Mouse (Mus musculus) stomach, embryonic 15.5 days (tissue): ENCODE measurements around the gene Slc2a9. TPM values are rescaled to one million over a fixed set of nuclear protein-coding genes. Genes with fewer than 3 reads are reported as not detected.
A peak's percentile ranks its signal among the peaks of the same experiment; 100 is the strongest.

ENCODE experiments used
- ATAC-seq: fragments of 200-750 bp; cut with Nextera tagmentation; 2 replicates; pipeline ENCODE4 v1.8.0; 2017; ENCODE audit warnings: low read depth, moderate number of reproducible peaks, moderate TSS enrichment; ENCODE audit not compliant: insufficient read depth, low FRiP score
- H3K27ac ChIP-seq: fragments of 300-500 bp; sonication (generic); 2 replicates; pipeline ENCODE4 v1.5.1; 2015; ENCODE audit warnings: mild to moderate bottlenecking, inconsistent platforms
- H3K27me3 ChIP-seq: fragments of 300-500 bp; sonication (generic); replicated peaks from 2 replicates; pipeline ENCODE4 v1.6.1; 2015; ENCODE audit warnings: inconsistent platforms
- H3K36me3 ChIP-seq: fragments of 300-500 bp; sonication (generic); 2 replicates; pipeline ENCODE4 v1.6.1; 2015; ENCODE audit warnings: inconsistent platforms
- H3K4me1 ChIP-seq: fragments of 300-500 bp; sonication (generic); 2 replicates; pipeline ENCODE4 v1.6.1; 2015; ENCODE audit warnings: inconsistent platforms
- H3K4me2 ChIP-seq: fragments of 300-500 bp; sonication (generic); 2 replicates; pipeline ENCODE4 v1.6.1; 2015; ENCODE audit warnings: mild to moderate bottlenecking, inconsistent platforms
- H3K4me3 ChIP-seq: fragments of 300-500 bp; sonication (generic); replicated peaks from 2 replicates; pipeline ENCODE4 v1.5.1; 2015; ENCODE audit warnings: inconsistent platforms
- H3K9ac ChIP-seq: fragments of 300-500 bp; sonication (generic); 2 replicates; pipeline ENCODE4 v1.6.1; 2015; ENCODE audit warnings: inconsistent platforms
- H3K9me3 ChIP-seq: fragments of 300-500 bp; sonication (generic); 2 replicates; pipeline ENCODE4 v1.6.1; 2016; ENCODE audit warnings: inconsistent platforms
- WGBS: fragments of 180-500 bp; shearing (Covaris S2); methylation state at CpG from one replicate; pipeline ENCODE4 v1.1.7; 2015; 5-methylcytosine and 5-hydroxymethylcytosine counted together
- polyA plus RNA-seq: library from polyadenylated mRNA; unstranded; fragments of >200 nt; fragmentation: Nextera tagmentation; extraction: Ambion mirVana; gene quantifications from 2 replicates; pipeline ENCODE4 v1.2.1, GENCODE M21; 2015

The Slc2a9 gene
- 0.86 and 1.6 TPM in 2 replicates for polyA plus RNA-seq

GRCm38 (mm10) chr5:38502992-38503391, at the start of gene Slc2a9:
Gene Slc2a9 (minus strand): TSS chr5:38503143.
- H3K27me3 ChIP-seq: no peaks in the 10 kb centered on the region
- ATAC-seq: no peak
- H3K27ac ChIP-seq: no peak within 1 kb of the TSS
- H3K9ac ChIP-seq: no peak within 1 kb of the TSS
- H3K36me3 ChIP-seq: no peaks in the 10 kb centered on the region
- H3K4me3 ChIP-seq: no peak within 1 kb of the TSS
- 88% methylated on average over 4 of the region's 4 CpGs for WGBS
- no peaks in the 10 kb centered on the region for H3K4me1 ChIP-seq
- H3K9me3 ChIP-seq: no peaks in the 10 kb centered on the region
- no peak within 1 kb of the TSS for H3K4me2 ChIP-seq

DNA sequence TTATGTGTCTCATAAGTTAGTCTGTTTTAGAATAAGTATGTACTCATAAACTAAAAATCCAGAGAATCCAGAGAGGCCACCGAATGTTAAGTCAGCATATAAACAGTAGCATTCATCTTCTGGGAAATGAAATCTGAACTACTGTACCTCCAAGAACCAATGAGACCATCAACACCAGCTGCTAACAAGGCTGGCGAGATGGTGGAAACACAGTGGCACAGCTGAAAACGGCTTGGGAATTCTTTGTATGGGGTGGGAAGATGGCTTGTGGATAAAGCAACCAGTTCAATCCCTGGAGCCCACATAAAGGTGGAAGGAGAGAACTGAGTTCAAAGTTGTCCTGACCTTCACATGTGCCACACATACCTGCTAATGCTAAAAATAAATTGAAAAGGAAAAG, 49.7 kb upstream of the Slc2a9 start:
- no peaks in the 10 kb centered on the region for H3K9me3 ChIP-seq
- H3K9ac ChIP-seq: no peak overlapping the region
- no peaks in the 10 kb centered on the region for H3K27me3 ChIP-seq
- no peak for ATAC-seq
- peaks cover 25% of the 10 kb centered on the region for H3K4me1 ChIP-seq
- H3K36me3 ChIP-seq: peaks cover 23% of the 10 kb centered on the region; the same call in 1 of the 2 replicates
- no peak overlapping the region for H3K27ac ChIP-seq
- WGBS: 56% methylated on average over 3 of the region's 3 CpGs
- no peak overlapping the region for H3K4me3 ChIP-seq
- H3K4me2 ChIP-seq: no peak overlapping the region

GRCm38 (mm10) chr5:38550221-38550768, 47.4 kb upstream of the Slc2a9 start:
- WGBS: 63% methylated on average over 1 of the region's 1 CpGs
- ATAC-seq: no peak
- H3K27me3 ChIP-seq: no peaks in the 10 kb centered on the region
- no peak overlapping the region for H3K9ac ChIP-seq
- peaks cover 25% of the 10 kb centered on the region for H3K4me1 ChIP-seq
- H3K36me3 ChIP-seq: peaks cover 44% of the 10 kb centered on the region
- peak overlapping the region; percentile 84 for H3K27ac ChIP-seq
- H3K4me3 ChIP-seq: no peak overlapping the region
- no peaks in the 10 kb centered on the region for H3K9me3 ChIP-seq
- no peak overlapping the region for H3K4me2 ChIP-seq

DNA sequence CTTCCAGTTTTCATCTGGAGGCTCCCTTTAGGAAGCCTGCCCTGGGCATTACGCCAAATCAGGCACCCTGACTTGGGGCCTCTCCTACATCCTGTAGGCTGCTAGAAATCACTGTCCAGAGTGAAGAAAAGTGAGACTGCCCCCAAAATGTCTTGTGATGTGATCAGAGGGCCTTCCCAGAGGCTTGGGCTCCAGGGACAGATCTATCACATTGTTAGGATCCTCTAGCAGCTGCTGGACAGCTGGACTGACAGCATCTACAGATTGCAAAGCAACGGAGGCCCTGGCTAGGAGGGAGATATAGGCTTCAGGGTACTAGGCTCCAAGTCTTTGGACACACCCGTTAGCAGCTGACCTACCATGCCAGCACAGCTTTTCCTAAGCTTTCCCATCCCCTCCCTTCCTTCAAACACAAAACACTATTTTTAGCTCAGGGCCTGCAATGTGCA, 46.5 kb upstream of the Slc2a9 start:
- Histone ChIP-seq H3K4me1 (peaks cover 23% of the 10 kb centered on the region), H3K27me3 (no peaks in the 10 kb centered on the region), H3K9me3 (no peaks in the 10 kb centered on the region), H3K4me2 (no peak overlapping the region), H3K9ac (no peak overlapping the region), H3K27ac (peak overlapping the region; percentile 84), H3K36me3 (peaks cover 47% of the 10 kb centered on the region), H3K4me3 (no peak overlapping the region)
- peak; percentile 75; the same call in 1 of the 2 replicates for ATAC-seq
- 38% methylated on average over 3 of the region's 3 CpGs for WGBS

GRCm38 (mm10) chr5:38547375-38547774, 44.4 kb upstream of the Slc2a9 start:
- no peak for ATAC-seq
- no peak overlapping the region for H3K27ac ChIP-seq
- H3K27me3 ChIP-seq: no peaks in the 10 kb centered on the region
- WGBS: 53% methylated on average over 6 of the region's 6 CpGs
- no peak overlapping the region for H3K4me2 ChIP-seq
- H3K36me3 ChIP-seq: peaks cover 64% of the 10 kb centered on the region
- H3K9me3 ChIP-seq: no peaks in the 10 kb centered on the region
- peaks cover 15% of the 10 kb centered on the region for H3K4me1 ChIP-seq
- H3K9ac ChIP-seq: no peak overlapping the region
- no peak overlapping the region for H3K4me3 ChIP-seq

- Histone ChIP-seq H3K4me2 (no peak overlapping the region), H3K36me3 (peaks cover 85% of the 10 kb centered on the region), H3K9me3 (no peaks in the 10 kb centered on the region), H3K27me3 (no peaks in the 10 kb centered on the region), H3K4me3 (no peak overlapping the region), H3K27ac (no peak overlapping the region), H3K4me1 (peaks cover under 1% of the 10 kb centered on the region; the same call in 1 of the 2 replicates), H3K9ac (no peak overlapping the region)
- WGBS: 72% methylated on average over 5 of the region's 5 CpGs
- ATAC-seq: no peak
These were observed 41.8 kb upstream of the Slc2a9 start for GRCm38 (mm10) chr5:38544423-38545415.

DNA sequence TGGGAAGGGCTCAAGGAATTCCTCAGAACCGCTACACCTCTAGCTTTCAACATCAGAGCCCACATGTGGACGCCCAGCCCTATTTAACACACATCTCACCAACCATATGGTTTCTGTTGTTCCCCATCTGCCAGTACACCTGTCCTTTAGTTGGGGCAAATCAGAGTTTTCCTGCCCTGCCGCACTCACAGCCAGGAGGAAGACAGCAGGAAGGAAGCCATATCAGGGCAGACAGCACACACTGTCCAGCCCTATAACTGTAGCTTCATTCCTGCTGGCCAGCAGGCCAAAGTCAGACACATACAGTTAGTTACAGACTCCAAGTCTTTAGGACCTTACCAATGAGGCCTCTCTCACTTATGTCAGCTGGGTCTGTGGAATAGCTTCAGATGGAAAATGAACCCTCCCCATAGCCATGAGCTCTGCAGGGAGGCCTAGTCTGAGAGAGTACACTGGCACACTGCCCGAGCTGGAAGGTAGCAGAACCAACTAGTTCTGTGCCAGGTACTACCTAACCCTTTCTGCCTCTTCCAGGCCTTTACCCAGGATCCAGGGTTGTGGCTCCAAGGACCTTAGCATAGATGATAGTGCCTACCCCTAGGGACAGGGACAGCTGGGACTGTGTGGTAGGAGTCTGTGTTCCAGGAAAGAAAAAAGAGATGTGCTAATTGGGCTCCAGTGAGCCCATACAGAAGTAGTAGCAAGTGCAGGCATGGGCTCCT, 40.7 kb upstream of the Slc2a9 start:
- no peaks in the 10 kb centered on the region for H3K27me3 ChIP-seq
- H3K36me3 ChIP-seq: peaks cover 91% of the 10 kb centered on the region
- H3K9ac ChIP-seq: no peak overlapping the region
- no peaks in the 10 kb centered on the region for H3K4me1 ChIP-seq
- H3K27ac ChIP-seq: no peak overlapping the region
- H3K4me2 ChIP-seq: no peak overlapping the region
- ATAC-seq: no peak
- H3K9me3 ChIP-seq: no peaks in the 10 kb centered on the region
- no peak overlapping the region for H3K4me3 ChIP-seq
- 94% methylated on average over 4 of the region's 4 CpGs for WGBS

DNA sequence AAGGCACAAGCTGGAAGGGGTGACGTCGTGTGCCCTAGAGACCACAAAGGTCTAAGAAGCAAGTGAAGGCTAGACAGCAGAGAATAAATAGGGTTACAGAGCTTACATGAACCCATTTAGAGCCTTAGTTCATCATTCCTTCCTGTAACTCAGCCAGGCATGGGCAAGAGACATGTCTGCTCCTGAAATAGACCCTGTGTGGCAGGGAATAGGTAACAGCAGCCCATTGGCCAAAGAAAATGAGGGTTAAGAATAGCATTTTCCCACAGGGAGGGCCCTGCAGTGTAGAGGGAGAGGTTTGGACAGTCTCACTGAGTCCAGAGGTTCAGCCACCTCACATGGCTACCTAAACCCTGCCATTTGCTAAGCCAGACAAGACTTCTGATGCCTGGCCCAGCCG, 38.8 kb upstream of the Slc2a9 start:
- ATAC-seq: no peak
- H3K9me3 ChIP-seq: no peaks in the 10 kb centered on the region
- H3K27me3 ChIP-seq: no peaks in the 10 kb centered on the region
- H3K36me3 ChIP-seq: peaks cover 88% of the 10 kb centered on the region
- no peak overlapping the region for H3K4me2 ChIP-seq
- no peaks in the 10 kb centered on the region for H3K4me1 ChIP-seq
- H3K4me3 ChIP-seq: no peak overlapping the region
- no peak overlapping the region for H3K9ac ChIP-seq
- H3K27ac ChIP-seq: no peak overlapping the region
- 89% methylated on average over 3 of the region's 3 CpGs for whole genome bisulfite sequencing

- no peaks in the 10 kb centered on the region for H3K9me3 ChIP-seq
- no peak overlapping the region for H3K4me3 ChIP-seq
- no peak overlapping the region for H3K27ac ChIP-seq
- no peak overlapping the region for H3K4me2 ChIP-seq
- no peaks in the 10 kb centered on the region for H3K27me3 ChIP-seq
- no peaks in the 10 kb centered on the region for H3K4me1 ChIP-seq
- ATAC-seq: no peak
- H3K9ac ChIP-seq: no peak overlapping the region
- WGBS: 67% methylated on average over 1 of the region's 1 CpGs
- H3K36me3 ChIP-seq: peaks cover 89% of the 10 kb centered on the region
These were observed 38.0 kb upstream of the Slc2a9 start for GRCm38 (mm10) chr5:38540898-38541297.

DNA sequence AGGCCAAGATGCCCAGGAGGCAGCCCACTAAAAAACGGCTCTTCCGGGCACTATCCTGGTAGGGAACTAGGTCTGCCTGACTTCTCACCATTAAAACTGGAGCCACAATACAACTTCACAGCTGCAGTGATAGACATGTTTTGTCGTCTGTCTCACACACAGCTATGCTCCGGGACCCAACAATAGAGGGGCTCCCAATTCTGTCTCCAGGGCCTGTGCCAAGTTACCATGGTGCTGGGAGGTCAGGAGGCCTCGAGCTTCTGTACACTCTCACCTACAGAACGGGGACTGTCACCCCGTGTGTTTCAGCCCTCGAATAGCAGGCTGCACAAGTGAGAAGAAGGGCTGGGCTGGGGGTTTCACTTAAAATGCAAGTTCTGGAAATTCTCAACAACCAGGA, 35.6 kb upstream of the Slc2a9 start:
- 86% methylated on average over 8 of the region's 8 CpGs for WGBS
- Histone ChIP-seq H3K9me3 (no peaks in the 10 kb centered on the region), H3K4me2 (no peak overlapping the region), H3K27ac (no peak overlapping the region), H3K4me3 (no peak overlapping the region), H3K36me3 (peaks cover 89% of the 10 kb centered on the region), H3K27me3 (no peaks in the 10 kb centered on the region), H3K4me1 (no peaks in the 10 kb centered on the region), H3K9ac (no peak overlapping the region)
- ATAC-seq: no peak

GRCm38 (mm10) chr5:38537845-38538244, 34.9 kb upstream of the Slc2a9 start:
- no peak overlapping the region for H3K9ac ChIP-seq
- 89% methylated on average over 4 of the region's 4 CpGs for WGBS
- no peaks in the 10 kb centered on the region for H3K27me3 ChIP-seq
- H3K4me3 ChIP-seq: no peak overlapping the region
- H3K36me3 ChIP-seq: peaks cover 86% of the 10 kb centered on the region
- no peaks in the 10 kb centered on the region for H3K9me3 ChIP-seq
- H3K27ac ChIP-seq: no peak overlapping the region
- no peak overlapping the region for H3K4me2 ChIP-seq
- no peak for ATAC-seq
- H3K4me1 ChIP-seq: no peaks in the 10 kb centered on the region

DNA sequence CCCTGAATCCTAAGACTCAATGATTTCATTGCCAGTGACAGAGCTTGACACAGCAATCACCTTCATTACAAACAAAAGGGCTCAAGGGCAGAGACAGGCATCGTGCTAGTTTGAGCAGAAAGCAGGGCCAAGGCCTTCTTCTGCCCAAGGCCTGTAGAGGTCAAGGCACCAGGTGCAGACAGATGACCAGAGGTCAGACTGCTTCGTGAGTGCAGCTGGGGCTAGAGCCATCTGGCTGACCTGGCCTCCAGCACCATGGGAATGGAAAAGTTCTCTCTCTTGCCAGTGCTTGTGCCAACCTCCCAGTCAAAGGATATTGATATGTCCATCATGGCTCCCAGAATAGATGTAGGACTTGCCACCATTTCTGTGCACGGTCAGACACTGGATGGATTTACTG, 33.9 kb upstream of the Slc2a9 start:
- WGBS: 83% methylated on average over 3 of the region's 3 CpGs
- Histone ChIP-seq H3K27ac (no peak overlapping the region), H3K27me3 (no peaks in the 10 kb centered on the region), H3K36me3 (peaks cover 86% of the 10 kb centered on the region), H3K4me1 (no peaks in the 10 kb centered on the region), H3K9ac (no peak overlapping the region), H3K4me3 (no peak overlapping the region), H3K9me3 (no peaks in the 10 kb centered on the region), H3K4me2 (no peak overlapping the region)
- no peak for ATAC-seq
